Mouse (Mus musculus): ENCODE measurements around the gene Scaper. TPM values are rescaled to one million over a fixed set of nuclear protein-coding genes. Genes with fewer than 3 reads are reported as not detected.

The Scaper gene
- polyA plus RNA-seq, 1 experiment from 2014 or later, result 15.1 TPM

GRCm38 (mm10) chr9:55510651-55511235, 427.2 kb downstream of the Scaper start:
- no peaks in the 10 kb centered on the region for H3K36me3 ChIP-seq (ENCODE audit: control insufficient read depth, insufficient read depth, low read length)
- no peak for ATAC-seq (ENCODE audit: low FRiP score)
- no peak overlapping the region for H3K27ac ChIP-seq (ENCODE audit: low read depth, low read length)
- no peak overlapping the region for H3K4me2 ChIP-seq (replicated peaks; ENCODE audit: low read depth, low read length)
- WGBS, result 81% methylated on average over 10 of the region's 10 CpGs
- no peaks in the 10 kb centered on the region for H3K9me3 ChIP-seq (ENCODE audit: control insufficient read depth, low read length)
- peak; percentile 6 for DNase-seq (ENCODE audit: low spot score)
- H3K4me1 ChIP-seq (replicated peaks; ENCODE audit: control insufficient read depth, insufficient read depth, low read length), result no peaks in the 10 kb centered on the region
- H3K27me3 ChIP-seq (ENCODE audit: control insufficient read depth, insufficient read depth, low read length), result 0 out of 2 replicates have a peak, but pooled peaks cover 2% of the 10 kb centered on the region
- no peak overlapping the region for H3K9ac ChIP-seq (ENCODE audit: low read depth, low read length)
- H3K4me3 ChIP-seq (ENCODE audit: low read depth, low read length), result 0 out of 2 replicates have a peak overlapping the region, but pooled peaks have one; percentile 77

GRCm38 (mm10) chr9:55509731-55510130, 428.2 kb downstream of the Scaper start:
- Histone ChIP-seq H3K4me3 (ENCODE audit: low read depth, low read length) (no peak overlapping the region), H3K4me1 (replicated peaks; ENCODE audit: control insufficient read depth, insufficient read depth, low read length) (no peaks in the 10 kb centered on the region), H3K27me3 (ENCODE audit: control insufficient read depth, insufficient read depth, low read length) (0 out of 2 replicates have a peak, but pooled peaks cover 2% of the 10 kb centered on the region), H3K4me2 (replicated peaks; ENCODE audit: low read depth, low read length) (no peak overlapping the region), H3K27ac (ENCODE audit: low read depth, low read length) (no peak overlapping the region), H3K9me3 (ENCODE audit: control insufficient read depth, low read length) (no peaks in the 10 kb centered on the region), H3K36me3 (ENCODE audit: control insufficient read depth, insufficient read depth, low read length) (no peaks in the 10 kb centered on the region), H3K9ac (ENCODE audit: low read depth, low read length) (no peak overlapping the region)
- WGBS, result 88% methylated on average over 1 of the region's 1 CpGs
- DNase-seq (ENCODE audit: low spot score), result no peak
- no peak for ATAC-seq (ENCODE audit: low FRiP score)

DNA sequence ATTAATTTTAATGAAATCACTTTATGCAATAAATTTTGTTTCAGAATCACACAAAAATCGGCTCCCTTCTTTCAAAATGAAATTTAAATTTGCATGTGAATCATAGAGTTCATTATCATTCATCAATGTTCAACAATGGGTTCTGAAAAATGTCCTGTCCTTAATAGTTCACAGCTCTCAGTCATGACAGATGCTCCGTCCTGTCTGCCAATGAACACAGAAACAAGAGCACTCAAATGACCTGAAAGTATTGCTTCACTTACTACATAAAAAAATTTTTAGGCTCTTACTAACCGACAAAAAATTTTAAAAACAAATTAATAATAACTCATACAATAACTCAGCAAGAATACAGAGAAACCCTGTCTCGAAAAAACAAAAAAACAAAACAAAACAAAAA, 429.2 kb downstream of the Scaper start:
- DNase-seq (ENCODE audit: low spot score) (no peak), ATAC-seq (ENCODE audit: low FRiP score) (no peak)
- H3K9me3 ChIP-seq (ENCODE audit: control insufficient read depth, low read length), result no peaks in the 10 kb centered on the region
- H3K4me2 ChIP-seq (replicated peaks; ENCODE audit: low read depth, low read length), result no peak overlapping the region
- no peak overlapping the region for H3K9ac ChIP-seq (ENCODE audit: low read depth, low read length)
- no peak overlapping the region for H3K4me3 ChIP-seq (ENCODE audit: low read depth, low read length)
- WGBS, result 57% methylated on average over 4 of the region's 4 CpGs
- H3K36me3 ChIP-seq (ENCODE audit: control insufficient read depth, insufficient read depth, low read length), result no peaks in the 10 kb centered on the region
- H3K27me3 ChIP-seq (ENCODE audit: control insufficient read depth, insufficient read depth, low read length), result 0 out of 2 replicates have a peak, but pooled peaks cover 2% of the 10 kb centered on the region
- no peaks in the 10 kb centered on the region for H3K4me1 ChIP-seq (replicated peaks; ENCODE audit: control insufficient read depth, insufficient read depth, low read length)
- no peak overlapping the region for H3K27ac ChIP-seq (ENCODE audit: low read depth, low read length)

DNA sequence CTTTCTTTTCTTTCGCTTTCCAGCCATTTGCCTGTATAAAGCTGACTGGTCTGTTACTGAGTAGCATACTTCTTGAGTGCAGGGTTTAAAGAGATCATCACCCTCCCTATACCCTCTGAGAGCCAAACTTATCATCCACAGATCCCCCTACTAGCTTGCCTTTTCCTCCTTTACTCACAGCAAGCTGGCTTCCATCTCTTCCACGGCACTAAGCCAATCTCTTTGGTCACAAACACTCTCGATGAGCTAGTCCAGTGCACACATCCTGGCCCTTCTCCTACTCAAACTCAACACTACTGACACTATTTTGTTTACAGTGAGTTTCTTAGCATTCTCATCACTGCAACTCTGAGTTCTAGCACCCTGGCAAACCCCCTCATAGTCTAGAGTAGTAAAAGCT, 430.0 kb downstream of the Scaper start:
- Histone ChIP-seq H3K4me3 (ENCODE audit: low read depth, low read length) (no peak overlapping the region), H3K27me3 (ENCODE audit: control insufficient read depth, insufficient read depth, low read length) (0 out of 2 replicates have a peak, but pooled peaks cover 2% of the 10 kb centered on the region), H3K27ac (ENCODE audit: low read depth, low read length) (no peak overlapping the region), H3K4me2 (replicated peaks; ENCODE audit: low read depth, low read length) (no peak overlapping the region), H3K9ac (ENCODE audit: low read depth, low read length) (no peak overlapping the region), H3K4me1 (replicated peaks; ENCODE audit: control insufficient read depth, insufficient read depth, low read length) (no peaks in the 10 kb centered on the region), H3K9me3 (ENCODE audit: control insufficient read depth, low read length) (no peaks in the 10 kb centered on the region), H3K36me3 (ENCODE audit: control insufficient read depth, insufficient read depth, low read length) (no peaks in the 10 kb centered on the region)
- no peak for DNase-seq (ENCODE audit: low spot score)
- 87% methylated on average over 3 of the region's 3 CpGs for WGBS
- no peak for ATAC-seq (ENCODE audit: low FRiP score)

Other genes starting within 250 kb of the Scaper start
- gene 4930563M21Rik, start 72.4 kb upstream of the Scaper start, polyA plus RNA-seq (2014; fragmentation: Nextera tagmentation; extraction: Ambion mirVana), result not detected in 2 replicates
- gene Rcn2, start 103.7 kb upstream of the Scaper start, polyA plus RNA-seq (2014; fragmentation: Nextera tagmentation; extraction: Ambion mirVana), result 387 and 392 TPM in 2 replicates
- 0.19 and 0.45 TPM in 2 replicates for gene Pstpip1, start 151.8 kb upstream of the Scaper start, polyA plus RNA-seq (2014; fragmentation: Nextera tagmentation; extraction: Ambion mirVana)
- gene Tspan3, start 227.4 kb upstream of the Scaper start, polyA plus RNA-seq (2014; fragmentation: Nextera tagmentation; extraction: Ambion mirVana), result 529 and 555 TPM in 2 replicates